Mouse (Mus musculus): ENCODE data around the gene Tacc2. TPM values are rescaled to one million over a fixed set of nuclear protein-coding genes. Genes with fewer than 3 reads are reported as not detected.

Gene Tacc2
- polyA plus RNA-seq, 1 experiment from 2014 or later = 44.8 TPM

- WGBS = 87% methylated on average over 7 of the region's 7 CpGs
- peaks cover 8% of the 10 kb centered on the region for H3K36me3 ChIP-seq
- H3K27me3 ChIP-seq (ENCODE audit: insufficient read depth, poor library complexity, severe bottlenecking) = no peaks in the 10 kb centered on the region
These were observed 134.6 kb downstream of the Tacc2 start for GRCm38 (mm10) chr7:130711851-130712250.

GRCm38 (mm10) chr7:130713319-130713718 lies 136.1 kb downstream of the Tacc2 start:
- WGBS = 53% methylated on average over 6 of the region's 6 CpGs
- Histone ChIP-seq H3K4me1 (peaks cover 39% of the 10 kb centered on the region), H3K27ac (no peak overlapping the region), H3K36me3 (peaks cover 20% of the 10 kb centered on the region), H3K27me3 (ENCODE audit: insufficient read depth, poor library complexity, severe bottlenecking) (no peaks in the 10 kb centered on the region), H3K9me3 (no peaks in the 10 kb centered on the region), H3K4me3 (no peak overlapping the region)
- DNase-seq (ENCODE audit: low spot score) = no peak

More at GRCm38 (mm10) chr7:130711851-130712250, 134.6 kb downstream of the Tacc2 start:
- Histone ChIP-seq H3K9me3 (no peaks in the 10 kb centered on the region), H3K27ac (no peak overlapping the region), H3K4me1 (peaks cover 44% of the 10 kb centered on the region), H3K4me3 (no peak overlapping the region)
- no peak for DNase-seq (ENCODE audit: low spot score)

DNA sequence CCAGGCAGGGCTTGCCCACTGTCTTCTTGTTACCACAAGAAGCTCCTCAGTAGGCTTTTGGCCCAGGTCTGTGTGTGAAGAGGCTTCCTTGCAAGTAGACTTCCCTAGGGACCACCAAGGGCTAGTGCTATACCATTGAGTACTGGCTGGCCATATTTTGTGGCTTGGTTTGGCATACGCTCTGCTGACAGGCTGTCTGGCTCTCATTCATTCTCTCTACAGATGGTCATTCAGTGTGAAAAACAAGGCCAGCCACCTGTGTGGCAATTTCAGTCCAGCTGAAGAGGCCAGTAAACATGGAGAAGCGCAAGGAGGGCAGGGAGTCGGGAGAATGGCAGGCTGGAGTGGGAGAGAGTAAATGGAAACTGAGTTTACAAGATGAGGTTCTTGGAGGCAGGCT lies 138.2 kb downstream of the Tacc2 start:
- 96% methylated on average over 3 of the region's 3 CpGs for WGBS
- DNase-seq (ENCODE audit: low spot score) = no peak

GRCm38 (mm10) chr7:130716341-130716740 lies 139.1 kb downstream of the Tacc2 start:
- Histone ChIP-seq H3K4me3 (no peak overlapping the region), H3K9me3 (no peaks in the 10 kb centered on the region), H3K4me1 (peaks cover 42% of the 10 kb centered on the region), H3K36me3 (peaks cover 32% of the 10 kb centered on the region), H3K27ac (no peak overlapping the region), H3K27me3 (ENCODE audit: insufficient read depth, poor library complexity, severe bottlenecking) (no peaks in the 10 kb centered on the region)
- DNase-seq (ENCODE audit: low spot score) = no peak
- 85% methylated on average over 4 of the region's 4 CpGs for WGBS

More for the DNA sequence above, 138.2 kb downstream of the Tacc2 start:
- Histone ChIP-seq H3K9me3 (no peaks in the 10 kb centered on the region), H3K36me3 (peaks cover 29% of the 10 kb centered on the region), H3K27me3 (ENCODE audit: insufficient read depth, poor library complexity, severe bottlenecking) (no peaks in the 10 kb centered on the region), H3K4me1 (peaks cover 37% of the 10 kb centered on the region), H3K4me3 (no peak overlapping the region), H3K27ac (no peak overlapping the region)

GRCm38 (mm10) chr7:130716989-130717388 lies 139.8 kb downstream of the Tacc2 start:
- Histone ChIP-seq H3K4me3 (no peak overlapping the region), H3K4me1 (peaks cover 44% of the 10 kb centered on the region), H3K27me3 (ENCODE audit: insufficient read depth, poor library complexity, severe bottlenecking) (no peaks in the 10 kb centered on the region), H3K27ac (no peak overlapping the region), H3K9me3 (no peaks in the 10 kb centered on the region), H3K36me3 (peaks cover 38% of the 10 kb centered on the region)
- no peak for DNase-seq (ENCODE audit: low spot score)
- WGBS = 92% methylated on average over 6 of the region's 6 CpGs

GRCm38 (mm10) chr7:130719931-130720598 lies 142.8 kb downstream of the Tacc2 start:
- H3K4me1 ChIP-seq = peaks cover 37% of the 10 kb centered on the region
- WGBS = 41% methylated on average over 16 of the region's 16 CpGs
- H3K4me3 ChIP-seq = no peak overlapping the region
- peaks cover 63% of the 10 kb centered on the region for H3K36me3 ChIP-seq
- peak overlapping the region; percentile 77 for H3K27ac ChIP-seq
- H3K27me3 ChIP-seq (ENCODE audit: insufficient read depth, poor library complexity, severe bottlenecking) = no peaks in the 10 kb centered on the region
- no peak for DNase-seq (ENCODE audit: low spot score)
- H3K9me3 ChIP-seq = no peaks in the 10 kb centered on the region

DNA sequence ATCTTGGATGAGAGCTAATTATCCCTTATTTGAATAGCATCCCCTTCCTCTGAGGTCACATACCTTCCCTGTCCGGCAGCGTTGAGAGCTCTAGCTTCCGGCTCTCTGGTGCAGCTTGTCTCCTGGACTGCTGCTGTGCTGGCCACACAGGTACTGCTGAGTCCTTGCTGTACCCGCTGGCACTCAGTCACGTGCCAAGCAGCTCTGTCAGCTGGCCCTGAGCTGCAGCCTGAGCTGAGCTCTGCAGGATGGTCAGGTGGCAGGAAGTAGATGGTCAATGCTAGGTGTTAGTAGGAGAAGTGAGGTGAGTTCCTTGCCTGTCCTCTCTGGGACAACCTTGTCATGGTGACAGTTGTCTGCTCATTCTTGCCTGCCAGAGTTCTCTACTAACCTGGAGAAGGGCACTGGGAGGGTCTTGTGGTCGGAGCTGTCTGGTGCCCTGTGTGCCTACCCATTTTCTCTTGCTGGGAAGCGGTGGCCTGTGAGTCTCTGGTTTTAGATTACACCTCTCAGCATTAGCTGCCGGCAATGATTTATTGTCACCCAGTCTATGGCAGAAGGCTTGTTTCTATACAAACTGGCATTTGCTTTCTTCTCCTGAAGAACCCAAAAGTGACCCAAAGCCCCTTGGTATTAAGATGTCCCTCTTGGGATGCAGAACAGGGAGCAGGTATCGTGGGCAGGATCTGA lies 143.6 kb downstream of the Tacc2 start:
- Histone ChIP-seq H3K27ac (no peak overlapping the region; the same call in 1 of the 2 replicates), H3K4me1 (peaks cover 42% of the 10 kb centered on the region), H3K9me3 (no peaks in the 10 kb centered on the region), H3K27me3 (ENCODE audit: insufficient read depth, poor library complexity, severe bottlenecking) (no peaks in the 10 kb centered on the region), H3K36me3 (peaks cover 70% of the 10 kb centered on the region), H3K4me3 (no peak overlapping the region)
- 85% methylated on average over 9 of the region's 9 CpGs for WGBS
- no peak for DNase-seq (ENCODE audit: low spot score)

DNA sequence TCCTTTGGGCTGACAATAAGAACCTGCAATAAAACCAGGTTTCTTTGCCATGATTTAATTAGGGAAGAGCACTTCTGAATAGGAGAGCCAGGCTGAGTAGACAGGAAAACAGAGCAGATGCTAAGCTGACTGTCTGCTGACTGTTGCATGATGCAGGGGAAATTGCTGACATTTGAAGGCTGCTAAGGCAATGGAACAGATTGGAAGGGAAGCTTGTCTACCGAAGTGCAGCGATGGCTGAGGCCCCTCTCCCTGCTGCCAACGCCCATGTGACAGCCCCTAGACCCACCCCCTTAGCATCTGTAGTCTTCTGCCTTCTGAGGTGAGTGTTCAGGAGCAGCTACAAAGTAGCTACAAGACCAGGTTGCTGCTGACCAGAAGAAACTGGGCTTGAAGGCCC lies 148.9 kb downstream of the Tacc2 start:
- Histone ChIP-seq H3K4me1 (peaks cover 58% of the 10 kb centered on the region), H3K27ac (no peak overlapping the region; the same call in 1 of the 2 replicates), H3K4me3 (no peak overlapping the region), H3K27me3 (ENCODE audit: insufficient read depth, poor library complexity, severe bottlenecking) (no peaks in the 10 kb centered on the region), H3K36me3 (peaks cover 67% of the 10 kb centered on the region), H3K9me3 (no peaks in the 10 kb centered on the region)
- no peak for DNase-seq (ENCODE audit: low spot score)
- 64% methylated on average over 3 of the region's 3 CpGs for WGBS

GRCm38 (mm10) chr7:130726724-130727422 lies 149.6 kb downstream of the Tacc2 start:
- no peaks in the 10 kb centered on the region for H3K9me3 ChIP-seq
- no peak for DNase-seq (ENCODE audit: low spot score)
- no peak overlapping the region for H3K4me3 ChIP-seq
- 49% methylated on average over 8 of the region's 8 CpGs for WGBS
- peak overlapping the region; percentile 39 for H3K27ac ChIP-seq
- H3K36me3 ChIP-seq = peaks cover 68% of the 10 kb centered on the region
- peaks cover 55% of the 10 kb centered on the region for H3K4me1 ChIP-seq
- H3K27me3 ChIP-seq (ENCODE audit: insufficient read depth, poor library complexity, severe bottlenecking) = no peaks in the 10 kb centered on the region

DNA sequence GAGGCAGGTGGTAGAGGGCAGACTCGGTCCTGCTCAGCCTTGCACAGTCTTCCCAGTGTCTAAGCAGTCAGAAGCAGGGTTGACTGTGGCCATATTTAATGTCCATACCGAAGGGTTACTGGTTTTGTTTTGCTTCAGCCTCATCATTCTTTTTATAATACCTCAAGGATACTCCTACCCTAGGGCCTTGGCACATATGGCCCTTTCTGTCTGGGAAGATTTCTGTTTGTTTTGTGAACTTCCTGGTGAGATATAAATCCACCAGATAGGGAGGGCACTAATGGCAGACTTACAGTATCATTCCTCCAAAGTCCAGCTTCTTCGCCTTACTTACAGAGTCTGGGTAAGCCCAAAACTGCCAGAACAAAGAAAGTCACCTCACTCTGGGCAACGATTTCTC lies 150.3 kb downstream of the Tacc2 start:
- Histone ChIP-seq H3K36me3 (peaks cover 64% of the 10 kb centered on the region), H3K4me1 (peaks cover 48% of the 10 kb centered on the region), H3K4me3 (no peak overlapping the region), H3K27me3 (ENCODE audit: insufficient read depth, poor library complexity, severe bottlenecking) (no peaks in the 10 kb centered on the region), H3K27ac (peak overlapping the region; percentile 39; the same call in 1 of the 2 replicates), H3K9me3 (no peaks in the 10 kb centered on the region)
- WGBS = 86% methylated on average over 4 of the region's 4 CpGs
- DNase-seq (ENCODE audit: low spot score) = no peak

DNA sequence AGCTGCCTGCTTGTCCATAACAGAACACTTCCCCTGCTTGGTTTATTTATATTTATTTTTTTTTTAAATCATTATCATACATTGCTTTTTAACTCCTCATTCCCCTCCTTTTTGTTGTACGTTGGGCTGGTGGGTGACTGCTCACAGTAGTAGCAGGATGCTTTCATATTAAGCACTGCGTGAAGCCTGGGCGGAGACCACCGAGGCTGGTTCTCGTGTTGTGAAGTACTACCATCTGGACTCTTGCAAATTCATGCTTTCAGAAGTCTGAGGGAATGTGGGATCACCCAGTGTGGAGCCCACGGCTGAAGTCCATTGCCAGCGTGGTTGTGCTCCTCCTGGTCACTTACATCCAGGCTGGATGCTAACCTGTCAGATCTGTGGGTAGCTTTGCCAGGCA lies 154.6 kb downstream of the Tacc2 start:
- no peak overlapping the region for H3K4me3 ChIP-seq
- H3K36me3 ChIP-seq = peaks cover 78% of the 10 kb centered on the region
- H3K27me3 ChIP-seq (ENCODE audit: insufficient read depth, poor library complexity, severe bottlenecking) = no peaks in the 10 kb centered on the region
- WGBS = 88% methylated on average over 7 of the region's 7 CpGs
- peaks cover 29% of the 10 kb centered on the region for H3K4me1 ChIP-seq
- no peak overlapping the region for H3K27ac ChIP-seq
- no peaks in the 10 kb centered on the region for H3K9me3 ChIP-seq
- no peak for DNase-seq (ENCODE audit: low spot score)

GRCm38 (mm10) chr7:130732908-130733307 lies 155.7 kb downstream of the Tacc2 start:
- Histone ChIP-seq H3K27ac (no peak overlapping the region), H3K27me3 (ENCODE audit: insufficient read depth, poor library complexity, severe bottlenecking) (no peaks in the 10 kb centered on the region), H3K36me3 (peaks cover 88% of the 10 kb centered on the region), H3K4me1 (peaks cover 20% of the 10 kb centered on the region), H3K4me3 (no peak overlapping the region), H3K9me3 (no peaks in the 10 kb centered on the region)
- no peak for DNase-seq (ENCODE audit: low spot score)
- WGBS = 85% methylated on average over 6 of the region's 6 CpGs

DNA sequence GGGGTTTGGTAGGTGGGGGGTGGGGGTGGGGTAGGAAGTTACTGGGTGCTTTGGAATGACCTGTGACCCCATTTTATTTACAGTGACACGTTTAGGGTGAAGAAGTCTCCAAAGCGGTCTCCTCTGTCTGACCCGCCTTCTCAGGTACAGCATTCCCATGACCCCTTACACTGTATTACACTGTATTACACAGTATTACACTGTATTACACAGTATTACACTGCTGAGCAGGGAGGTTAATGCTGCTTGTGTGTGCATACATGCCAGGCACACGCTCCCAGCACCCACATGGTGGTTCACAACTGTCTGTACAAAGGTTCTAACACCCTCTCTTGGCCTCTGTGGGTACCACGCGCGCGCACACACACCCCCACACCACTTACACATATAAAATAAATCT lies 156.2 kb downstream of the Tacc2 start:
- Histone ChIP-seq H3K4me1 (peaks cover 21% of the 10 kb centered on the region), H3K27ac (no peak overlapping the region), H3K4me3 (no peak overlapping the region), H3K9me3 (no peaks in the 10 kb centered on the region), H3K36me3 (peaks cover 88% of the 10 kb centered on the region), H3K27me3 (ENCODE audit: insufficient read depth, poor library complexity, severe bottlenecking) (no peaks in the 10 kb centered on the region)
- whole genome bisulfite sequencing = 91% methylated on average over 8 of the region's 8 CpGs
- no peak for DNase-seq (ENCODE audit: low spot score)

All from heart, embryonic 10.5 days (tissue).